Mouse (Mus musculus): ENCODE measurements around the gene Rbm15b.

The Rbm15b gene

GRCm38 (mm10) chr9:106884306-106884705, 2.9 kb downstream of the Rbm15b start:
- DNase-seq: peak; percentile 37

- no peak for DNase-seq
These were observed 4.1 kb downstream of the Rbm15b start for GRCm38 (mm10) chr9:106883085-106883484.

GRCm38 (mm10) chr9:106882176-106882575, 5.1 kb downstream of the Rbm15b start:
- no peak for DNase-seq

- no peak for DNase-seq
These were observed 6.0 kb downstream of the Rbm15b start for GRCm38 (mm10) chr9:106881071-106881755.

- DNase-seq: no peak
These were observed 7.8 kb downstream of the Rbm15b start for GRCm38 (mm10) chr9:106879471-106879870.

- no peak for DNase-seq
These were observed 10.6 kb downstream of the Rbm15b start for GRCm38 (mm10) chr9:106876666-106877065.

DNA sequence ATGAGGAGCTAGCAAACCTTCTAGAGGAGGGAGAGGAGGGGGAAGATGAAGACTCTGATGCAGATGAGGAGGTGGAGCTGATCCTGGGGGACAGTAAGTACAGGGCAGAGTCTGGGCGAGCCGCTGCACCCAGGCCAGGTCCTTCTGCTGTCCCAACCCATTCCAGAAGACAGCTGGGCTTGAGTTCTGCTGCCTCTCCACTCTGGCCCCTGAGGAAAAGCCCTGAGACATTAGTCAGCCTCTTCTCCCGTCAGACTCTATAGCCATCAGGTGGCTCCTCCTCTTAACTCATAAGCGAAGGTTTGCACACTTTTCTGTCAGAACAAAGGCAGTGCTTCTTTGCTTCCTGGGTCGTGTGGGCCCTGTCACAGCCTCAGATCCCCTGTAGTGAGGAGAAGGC, 13.0 kb downstream of the Rbm15b start:
- DNase-seq: no peak

DNA sequence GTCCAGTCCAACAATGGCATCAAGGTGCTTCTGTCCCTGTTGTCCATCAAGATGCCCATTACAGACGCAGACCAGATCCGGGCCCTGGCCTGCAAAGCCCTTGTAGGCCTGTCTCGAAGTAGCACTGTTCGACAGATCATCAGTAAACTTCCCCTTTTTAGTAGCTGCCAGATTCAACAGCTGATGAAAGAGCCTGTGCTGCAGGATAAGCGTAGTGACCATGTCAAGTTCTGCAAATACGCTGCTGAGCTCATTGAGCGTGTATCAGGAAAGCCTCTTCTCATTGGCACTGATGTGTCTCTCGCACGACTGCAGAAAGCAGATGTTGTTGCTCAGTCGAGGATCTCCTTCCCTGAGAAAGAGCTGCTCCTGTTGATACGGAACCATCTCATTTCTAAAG, 29.2 kb downstream of the Rbm15b start:
- DNase-seq: no peak

GRCm38 (mm10) chr9:106856664-106857063, 30.6 kb downstream of the Rbm15b start:
- no peak for DNase-seq

GRCm38 (mm10) chr9:106842800-106843199, 44.4 kb downstream of the Rbm15b start:
- DNase-seq: no peak

DNA sequence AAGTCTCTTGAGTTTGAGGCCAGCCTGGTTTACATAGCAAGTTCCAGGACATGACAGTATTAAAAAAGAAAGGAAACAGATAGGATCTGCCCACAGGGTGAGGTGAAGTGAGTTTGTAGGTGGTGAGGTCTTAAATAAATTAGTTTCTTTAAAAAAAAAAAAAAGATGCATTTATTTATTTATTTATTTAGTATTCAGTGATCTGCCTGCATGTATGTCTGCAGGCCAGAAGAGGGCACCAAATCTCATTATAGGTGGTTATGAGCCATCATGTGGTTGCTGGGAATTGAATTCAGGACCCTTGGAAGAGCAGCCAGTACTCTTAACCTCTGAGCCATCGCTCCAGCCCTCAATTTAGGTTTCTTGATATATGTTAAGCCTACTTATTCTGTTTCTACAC, 46.7 kb downstream of the Rbm15b start:
- peak; percentile 3 for DNase-seq

Data from embryo, embryonic 11 days (tissue).